Mouse (Mus musculus) erythroid progenitor cell, adult 5-6 weeks (primary cell): Measurements from ENCODE around the gene Mblac2. TPM values are rescaled to one million over a fixed set of nuclear protein-coding genes. Genes with fewer than 3 reads are reported as not detected.

Experiments
- ATAC-seq: replicated peaks from 2 replicates; pipeline ENCODE4 v1.8.0; 2016; ENCODE audit warnings: moderate number of reproducible peaks, mild to moderate bottlenecking, moderate TSS enrichment, inconsistent platforms; ENCODE audit not compliant: poor library complexity, low FRiP score, severe bottlenecking
- total RNA-seq, 2 experiments: library from RNA; stranded (forward) in 1 of 2; stranded (reverse) in 1 of 2; fragments of 150-400 nt in 1 of 2; fragments of 186-747, 209-891 nt in 1 of 2; gene quantifications; 2 replicates each; pipeline versions ENCODE4 v1.2.3 to v1.2.4; 2015 to 2017; ENCODE audit warnings: low replicate concordance in 2 of 2

Gene Mblac2
- total RNA-seq, 2 experiments from 2014 or later, result 2.1 TPM; not detected in 1

DNA sequence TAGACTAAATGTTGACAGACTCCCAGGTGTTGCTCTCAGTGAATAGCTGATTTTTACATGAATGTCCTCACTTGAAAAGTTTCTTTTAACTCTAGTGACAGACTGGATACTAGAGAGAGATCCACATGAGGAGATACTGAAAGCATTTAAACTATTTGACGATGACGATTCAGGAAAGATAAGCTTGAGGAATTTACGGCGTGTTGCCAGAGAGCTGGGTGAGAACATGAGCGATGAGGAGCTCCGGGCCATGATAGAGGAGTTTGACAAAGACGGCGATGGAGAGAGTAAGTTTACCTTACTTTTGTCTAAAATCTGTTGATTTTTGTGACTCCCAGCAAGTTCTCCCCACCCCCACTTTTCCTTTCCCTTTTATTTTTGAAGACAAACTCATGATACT is 80.7 kb downstream of the Mblac2 start:
- no peak for ATAC-seq

DNA sequence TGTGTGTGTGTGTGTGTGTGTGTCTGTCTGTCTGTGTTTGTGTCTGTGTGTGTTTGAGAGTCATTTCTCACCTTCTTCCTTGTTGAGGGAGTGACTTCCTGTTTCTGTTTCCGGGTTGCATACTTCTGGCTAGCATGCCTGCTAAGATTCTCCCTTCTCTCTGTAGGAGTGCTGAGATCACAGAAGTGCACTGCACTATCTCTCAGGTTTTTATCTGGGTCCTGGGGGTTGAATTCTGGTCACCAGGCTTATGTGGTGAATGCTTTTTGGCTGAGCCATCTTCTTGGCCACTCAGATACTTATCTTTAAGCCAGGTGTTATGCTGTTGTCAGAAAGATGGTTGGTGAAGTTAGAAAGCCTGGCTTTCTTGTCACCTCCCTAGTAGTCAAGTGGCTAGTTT is 82.7 kb downstream of the Mblac2 start:
- no peak for ATAC-seq

DNA sequence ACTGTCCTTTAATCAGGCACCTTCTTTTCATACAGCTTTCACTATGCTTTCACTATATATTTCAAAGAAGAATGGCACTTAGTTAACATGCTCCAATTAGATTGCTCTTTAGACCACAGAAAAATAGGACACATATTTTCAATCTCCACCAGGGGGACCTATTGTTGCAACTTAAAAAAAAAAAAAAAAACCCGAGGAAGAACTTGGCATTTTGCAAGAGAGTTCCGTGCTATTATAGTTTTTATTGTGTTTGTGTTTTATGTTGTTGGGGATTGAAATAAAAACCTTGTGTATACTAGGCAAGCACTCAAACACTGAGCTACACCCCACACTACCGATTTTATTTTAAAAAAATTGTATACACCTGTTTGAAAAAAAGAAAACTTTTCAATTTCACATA is 90.0 kb downstream of the Mblac2 start:
- no peak for ATAC-seq

Other genes with a start within 250 kb of the Mblac2 start
- not detected in 2 replicates for gene Adgrv1, start 78.2 kb upstream of the Mblac2 start, total RNA-seq (2015; ENCODE audit: low replicate concordance)
- not detected in 2 replicates for gene Adgrv1, start 78.2 kb upstream of the Mblac2 start, total RNA-seq (2017; ENCODE audit: low replicate concordance)
- gene Lysmd3, start 53.7 kb upstream of the Mblac2 start, total RNA-seq (2015; ENCODE audit: low replicate concordance), result 28.1 and 59.9 TPM in 2 replicates
- 42.2 and 44.3 TPM in 2 replicates for gene Lysmd3, start 53.7 kb upstream of the Mblac2 start, total RNA-seq (2017; ENCODE audit: low replicate concordance)
- gene Polr3g, start 328 bp upstream of the Mblac2 start, total RNA-seq (2015; ENCODE audit: low replicate concordance), result 3.4 and 10.8 TPM in 2 replicates
- gene Polr3g, start 328 bp upstream of the Mblac2 start, total RNA-seq (2017; ENCODE audit: low replicate concordance), result 1.4 and 1.9 TPM in 2 replicates
- gene Cetn3, start 71.7 kb downstream of the Mblac2 start, total RNA-seq (2015; ENCODE audit: low replicate concordance), result 55.8 and 76.4 TPM in 2 replicates
- gene Cetn3, start 71.7 kb downstream of the Mblac2 start, total RNA-seq (2017; ENCODE audit: low replicate concordance), result 93.9 and 162 TPM in 2 replicates